Mouse (Mus musculus): Measurements from ENCODE around the gene Mctp2. TPM values are rescaled to one million over a fixed set of nuclear protein-coding genes. Genes with fewer than 3 reads are reported as not detected.

The Mctp2 gene
- polyA plus RNA-seq, 1 experiment from 2014 or later, result 3.9 TPM

- Histone ChIP-seq H3K9ac (replicated peaks; ENCODE audit: low read depth, low read length) (no peak overlapping the region), H3K4me3 (ENCODE audit: low read depth, low read length) (no peak overlapping the region), H3K27ac (ENCODE audit: low read length) (no peak overlapping the region), H3K4me2 (replicated peaks; ENCODE audit: low read depth, low read length) (no peak overlapping the region), H3K27me3 (ENCODE audit: control insufficient read depth, insufficient read depth, low read length) (no peaks in the 10 kb centered on the region), H3K9me3 (ENCODE audit: control insufficient read depth, low read depth, low read length) (no peaks in the 10 kb centered on the region), H3K4me1 (ENCODE audit: control insufficient read depth, insufficient read depth, low read length) (no peaks in the 10 kb centered on the region), H3K36me3 (ENCODE audit: control insufficient read depth, insufficient read depth, low read length) (no peaks in the 10 kb centered on the region)
- WGBS, result 57% methylated on average over 6 of the region's 6 CpGs
- ATAC-seq (ENCODE audit: insufficient number of reproducible peaks, insufficient read depth, low FRiP score, low read depth), result no peak
Observed at GRCm38 (mm10) chr7:72104170-72104569, 202.2 kb downstream of the Mctp2 start.

GRCm38 (mm10) chr7:72103654-72104053, 202.8 kb downstream of the Mctp2 start:
- Histone ChIP-seq H3K4me3 (ENCODE audit: low read depth, low read length) (no peak overlapping the region), H3K36me3 (ENCODE audit: control insufficient read depth, insufficient read depth, low read length) (no peaks in the 10 kb centered on the region), H3K27me3 (ENCODE audit: control insufficient read depth, insufficient read depth, low read length) (no peaks in the 10 kb centered on the region), H3K4me1 (ENCODE audit: control insufficient read depth, insufficient read depth, low read length) (no peaks in the 10 kb centered on the region), H3K9ac (replicated peaks; ENCODE audit: low read depth, low read length) (no peak overlapping the region), H3K27ac (ENCODE audit: low read length) (no peak overlapping the region), H3K4me2 (replicated peaks; ENCODE audit: low read depth, low read length) (no peak overlapping the region), H3K9me3 (ENCODE audit: control insufficient read depth, low read depth, low read length) (no peaks in the 10 kb centered on the region)
- no peak for ATAC-seq (ENCODE audit: insufficient number of reproducible peaks, insufficient read depth, low FRiP score, low read depth)
- 67% methylated on average over 3 of the region's 3 CpGs for WGBS

GRCm38 (mm10) chr7:72100683-72101082, 205.7 kb downstream of the Mctp2 start:
- Histone ChIP-seq H3K27ac (ENCODE audit: low read length) (no peak overlapping the region), H3K36me3 (ENCODE audit: control insufficient read depth, insufficient read depth, low read length) (no peaks in the 10 kb centered on the region), H3K27me3 (ENCODE audit: control insufficient read depth, insufficient read depth, low read length) (no peaks in the 10 kb centered on the region), H3K9me3 (ENCODE audit: control insufficient read depth, low read depth, low read length) (no peaks in the 10 kb centered on the region), H3K9ac (replicated peaks; ENCODE audit: low read depth, low read length) (no peak overlapping the region), H3K4me2 (replicated peaks; ENCODE audit: low read depth, low read length) (no peak overlapping the region), H3K4me3 (ENCODE audit: low read depth, low read length) (no peak overlapping the region), H3K4me1 (ENCODE audit: control insufficient read depth, insufficient read depth, low read length) (no peaks in the 10 kb centered on the region)
- WGBS, result 68% methylated on average over 5 of the region's 5 CpGs
- ATAC-seq (ENCODE audit: insufficient number of reproducible peaks, insufficient read depth, low FRiP score, low read depth), result no peak

GRCm38 (mm10) chr7:72098603-72099002, 207.8 kb downstream of the Mctp2 start:
- H3K9ac ChIP-seq (replicated peaks; ENCODE audit: low read depth, low read length), result no peak overlapping the region
- no peak overlapping the region for H3K4me3 ChIP-seq (ENCODE audit: low read depth, low read length)
- H3K36me3 ChIP-seq (ENCODE audit: control insufficient read depth, insufficient read depth, low read length), result no peaks in the 10 kb centered on the region
- no peaks in the 10 kb centered on the region for H3K9me3 ChIP-seq (ENCODE audit: control insufficient read depth, low read depth, low read length)
- 88% methylated on average over 6 of the region's 6 CpGs for WGBS
- no peaks in the 10 kb centered on the region for H3K27me3 ChIP-seq (ENCODE audit: control insufficient read depth, insufficient read depth, low read length)
- no peak overlapping the region for H3K27ac ChIP-seq (ENCODE audit: low read length)
- H3K4me2 ChIP-seq (replicated peaks; ENCODE audit: low read depth, low read length), result no peak overlapping the region
- ATAC-seq (ENCODE audit: insufficient number of reproducible peaks, insufficient read depth, low FRiP score, low read depth), result no peak
- H3K4me1 ChIP-seq (ENCODE audit: control insufficient read depth, insufficient read depth, low read length), result no peaks in the 10 kb centered on the region

- no peak overlapping the region for H3K4me3 ChIP-seq (ENCODE audit: low read depth, low read length)
- H3K9me3 ChIP-seq (ENCODE audit: control insufficient read depth, low read depth, low read length), result no peaks in the 10 kb centered on the region
- no peaks in the 10 kb centered on the region for H3K4me1 ChIP-seq (ENCODE audit: control insufficient read depth, insufficient read depth, low read length)
- 72% methylated on average over 1 of the region's 1 CpGs for WGBS
- no peak overlapping the region for H3K9ac ChIP-seq (replicated peaks; ENCODE audit: low read depth, low read length)
- H3K27ac ChIP-seq (ENCODE audit: low read length), result no peak overlapping the region
- no peak overlapping the region for H3K4me2 ChIP-seq (replicated peaks; ENCODE audit: low read depth, low read length)
- no peaks in the 10 kb centered on the region for H3K27me3 ChIP-seq (ENCODE audit: control insufficient read depth, insufficient read depth, low read length)
- no peak for ATAC-seq (ENCODE audit: insufficient number of reproducible peaks, insufficient read depth, low FRiP score, low read depth)
- H3K36me3 ChIP-seq (ENCODE audit: control insufficient read depth, insufficient read depth, low read length), result no peaks in the 10 kb centered on the region
Observed at GRCm38 (mm10) chr7:72096973-72097372, 209.4 kb downstream of the Mctp2 start.

- Histone ChIP-seq H3K9me3 (ENCODE audit: control insufficient read depth, low read depth, low read length) (no peaks in the 10 kb centered on the region), H3K9ac (replicated peaks; ENCODE audit: low read depth, low read length) (no peak overlapping the region), H3K4me1 (ENCODE audit: control insufficient read depth, insufficient read depth, low read length) (no peaks in the 10 kb centered on the region), H3K4me2 (replicated peaks; ENCODE audit: low read depth, low read length) (no peak overlapping the region), H3K4me3 (ENCODE audit: low read depth, low read length) (no peak overlapping the region), H3K27ac (ENCODE audit: low read length) (no peak overlapping the region), H3K27me3 (ENCODE audit: control insufficient read depth, insufficient read depth, low read length) (no peaks in the 10 kb centered on the region), H3K36me3 (ENCODE audit: control insufficient read depth, insufficient read depth, low read length) (no peaks in the 10 kb centered on the region)
- WGBS, result 89% methylated on average over 3 of the region's 3 CpGs
- no peak for ATAC-seq (ENCODE audit: insufficient number of reproducible peaks, insufficient read depth, low FRiP score, low read depth)
Observed at GRCm38 (mm10) chr7:72096433-72096832, 210.0 kb downstream of the Mctp2 start.

- no peaks in the 10 kb centered on the region for H3K27me3 ChIP-seq (ENCODE audit: control insufficient read depth, insufficient read depth, low read length)
- no peak overlapping the region for H3K9ac ChIP-seq (replicated peaks; ENCODE audit: low read depth, low read length)
- H3K27ac ChIP-seq (ENCODE audit: low read length), result no peak overlapping the region
- no peak for ATAC-seq (ENCODE audit: insufficient number of reproducible peaks, insufficient read depth, low FRiP score, low read depth)
- H3K36me3 ChIP-seq (ENCODE audit: control insufficient read depth, insufficient read depth, low read length), result no peaks in the 10 kb centered on the region
- no peaks in the 10 kb centered on the region for H3K9me3 ChIP-seq (ENCODE audit: control insufficient read depth, low read depth, low read length)
- 73% methylated on average over 3 of the region's 3 CpGs for WGBS
- no peaks in the 10 kb centered on the region for H3K4me1 ChIP-seq (ENCODE audit: control insufficient read depth, insufficient read depth, low read length)
- H3K4me2 ChIP-seq (replicated peaks; ENCODE audit: low read depth, low read length), result no peak overlapping the region
- H3K4me3 ChIP-seq (ENCODE audit: low read depth, low read length), result no peak overlapping the region
Observed at GRCm38 (mm10) chr7:72089463-72090175, 216.8 kb downstream of the Mctp2 start.

GRCm38 (mm10) chr7:72080705-72081104, 225.7 kb downstream of the Mctp2 start:
- no peaks in the 10 kb centered on the region for H3K9me3 ChIP-seq (ENCODE audit: control insufficient read depth, low read depth, low read length)
- no peak for ATAC-seq (ENCODE audit: insufficient number of reproducible peaks, insufficient read depth, low FRiP score, low read depth)
- no peaks in the 10 kb centered on the region for H3K27me3 ChIP-seq (ENCODE audit: control insufficient read depth, insufficient read depth, low read length)
- H3K9ac ChIP-seq (replicated peaks; ENCODE audit: low read depth, low read length), result no peak overlapping the region
- H3K4me1 ChIP-seq (ENCODE audit: control insufficient read depth, insufficient read depth, low read length), result no peaks in the 10 kb centered on the region
- no peak overlapping the region for H3K4me2 ChIP-seq (replicated peaks; ENCODE audit: low read depth, low read length)
- no peak overlapping the region for H3K4me3 ChIP-seq (ENCODE audit: low read depth, low read length)
- 52% methylated on average over 1 of the region's 1 CpGs for WGBS
- no peaks in the 10 kb centered on the region for H3K36me3 ChIP-seq (ENCODE audit: control insufficient read depth, insufficient read depth, low read length)
- no peak overlapping the region for H3K27ac ChIP-seq (ENCODE audit: low read length)

GRCm38 (mm10) chr7:72078896-72079295, 227.5 kb downstream of the Mctp2 start:
- Histone ChIP-seq H3K4me2 (replicated peaks; ENCODE audit: low read depth, low read length) (no peak overlapping the region), H3K4me1 (ENCODE audit: control insufficient read depth, insufficient read depth, low read length) (no peaks in the 10 kb centered on the region), H3K27ac (ENCODE audit: low read length) (no peak overlapping the region), H3K36me3 (ENCODE audit: control insufficient read depth, insufficient read depth, low read length) (no peaks in the 10 kb centered on the region), H3K4me3 (ENCODE audit: low read depth, low read length) (no peak overlapping the region), H3K27me3 (ENCODE audit: control insufficient read depth, insufficient read depth, low read length) (no peaks in the 10 kb centered on the region), H3K9me3 (ENCODE audit: control insufficient read depth, low read depth, low read length) (no peaks in the 10 kb centered on the region), H3K9ac (replicated peaks; ENCODE audit: low read depth, low read length) (no peak overlapping the region)
- WGBS, result 43% methylated on average over 5 of the region's 5 CpGs
- no peak for ATAC-seq (ENCODE audit: insufficient number of reproducible peaks, insufficient read depth, low FRiP score, low read depth)
